Mouse (Mus musculus) kidney, embryonic 16.5 days (tissue): ENCODE results near the gene Ahsg. TPM values are rescaled to one million over a fixed set of nuclear protein-coding genes. Genes with fewer than 3 reads are reported as not detected.

Experiments used
- ATAC-seq: fragments of 200-750 bp; cut with Nextera tagmentation; 2 replicates; pipeline ENCODE4 v1.8.0; 2017; ENCODE audit warnings: moderate TSS enrichment; ENCODE audit not compliant: low FRiP score, low TSS enrichment
- H3K27ac ChIP-seq: fragments of 300-500 bp; sonication (generic); 2 replicates; pipeline ENCODE4 v1.5.1; 2014; ENCODE audit warnings: low read length
- H3K27me3 ChIP-seq: fragments of 300-500 bp; sonication (generic); 2 replicates; pipeline ENCODE4 v1.6.1; 2014; ENCODE audit warnings: low read length, control low read depth, mixed read lengths; ENCODE audit not compliant: insufficient read depth
- H3K36me3 ChIP-seq: fragments of 300-500 bp; sonication (generic); 2 replicates; pipeline ENCODE4 v1.6.1; 2014; ENCODE audit warnings: low read length, control low read depth, mixed read lengths; ENCODE audit not compliant: insufficient read depth
- H3K4me1 ChIP-seq: fragments of 300-500 bp; sonication (generic); 2 replicates; pipeline ENCODE4 v1.6.1; 2014; ENCODE audit warnings: low read length, control low read depth, mixed read lengths; ENCODE audit not compliant: insufficient read depth
- H3K4me2 ChIP-seq: fragments of 300-500 bp; sonication (generic); replicated peaks from 2 replicates; pipeline ENCODE4 v1.6.1; 2014; ENCODE audit warnings: low read depth, low read length
- H3K4me3 ChIP-seq: fragments of 300-500 bp; sonication (generic); 2 replicates; pipeline ENCODE4 v1.5.1; 2014; ENCODE audit warnings: mild to moderate bottlenecking, low read length
- H3K9ac ChIP-seq: fragments of 300-500 bp; sonication (generic); replicated peaks from 2 replicates; pipeline ENCODE4 v1.6.1; 2014; ENCODE audit warnings: low read length
- H3K9me3 ChIP-seq: fragments of 300-500 bp; sonication (generic); 2 replicates; pipeline ENCODE4 v1.6.1; 2016; ENCODE audit warnings: low read length, control low read depth
- WGBS: fragments of 180-500 bp; shearing (Covaris S2); extraction: QIAGEN DNeasy Blood & Tissue Kit; methylation state at CpG from one replicate; pipeline ENCODE4 v1.1.7; 2014; 5-methylcytosine and 5-hydroxymethylcytosine counted together
- polyA plus RNA-seq: library from polyadenylated mRNA; unstranded; fragments of >200 nt; fragmentation: Nextera tagmentation; extraction: Ambion mirVana; gene quantifications from 2 replicates; pipeline ENCODE4 v1.2.1, GENCODE M21; 2015

Ahsg gene
- polyA plus RNA-seq, 1 experiment from 2014 or later = 12.6 TPM

DNA sequence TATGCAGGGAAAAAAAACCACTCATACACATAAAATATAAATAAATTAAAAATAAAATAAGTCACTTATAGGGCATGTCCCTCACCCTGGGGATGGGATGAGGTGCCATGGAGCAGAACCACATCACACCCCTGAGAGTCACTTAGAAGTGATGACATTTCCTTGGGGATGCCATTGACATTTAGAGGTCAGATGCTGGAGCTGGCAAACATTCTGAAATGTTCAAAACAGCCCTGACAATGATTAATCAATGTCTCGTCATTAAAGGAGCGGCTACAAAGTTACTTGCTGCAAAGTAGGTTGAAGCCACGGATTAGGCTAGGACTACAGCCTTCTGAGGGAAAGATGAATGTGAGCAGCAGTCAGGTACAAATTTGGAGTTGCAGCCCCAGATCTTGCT, 10.2 kb downstream of the Ahsg start:
- Histone ChIP-seq H3K27ac (no peak overlapping the region), H3K4me2 (no peak overlapping the region), H3K27me3 (no peaks in the 10 kb centered on the region), H3K9ac (no peak overlapping the region), H3K9me3 (no peaks in the 10 kb centered on the region), H3K36me3 (no peaks in the 10 kb centered on the region), H3K4me3 (no peak overlapping the region), H3K4me1 (no peaks in the 10 kb centered on the region)
- 63% methylated on average over 3 of the region's 3 CpGs for WGBS
- no peak for ATAC-seq

- WGBS = 93% methylated on average over 6 of the region's 6 CpGs
These were observed 18.2 kb downstream of the Ahsg start for GRCm38 (mm10) chr16:22909290-22909689.

DNA sequence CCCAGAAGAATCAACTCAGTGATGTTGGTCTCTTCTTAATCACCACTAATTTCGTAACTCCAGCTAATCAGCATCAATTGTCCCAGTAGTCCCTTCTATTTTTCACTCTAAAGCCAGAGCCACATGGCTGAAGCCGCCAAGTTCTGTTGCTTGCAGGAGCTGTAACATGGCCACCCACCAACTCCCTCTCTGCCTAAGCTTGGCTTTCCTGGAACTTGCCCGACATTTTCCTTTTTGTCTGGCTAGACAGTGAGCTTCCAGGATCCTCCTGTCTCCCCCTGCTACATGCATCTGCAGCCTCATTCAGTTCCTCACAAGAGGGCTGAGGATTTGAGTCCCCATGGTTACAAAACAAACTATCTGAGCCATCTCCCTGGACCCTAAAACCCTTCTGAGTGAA, 20.9 kb downstream of the Ahsg start:
- no peak overlapping the region for H3K4me3 ChIP-seq
- H3K4me1 ChIP-seq = no peaks in the 10 kb centered on the region
- H3K36me3 ChIP-seq = no peaks in the 10 kb centered on the region
- ATAC-seq = no peak
- H3K4me2 ChIP-seq = no peak overlapping the region
- no peaks in the 10 kb centered on the region for H3K27me3 ChIP-seq
- no peaks in the 10 kb centered on the region for H3K9me3 ChIP-seq
- 80% methylated on average over 3 of the region's 3 CpGs for WGBS
- no peak overlapping the region for H3K9ac ChIP-seq
- no peak overlapping the region for H3K27ac ChIP-seq

More at GRCm38 (mm10) chr16:22909290-22909689, 18.2 kb downstream of the Ahsg start:
- Histone ChIP-seq H3K9ac (no peak overlapping the region), H3K4me3 (no peak overlapping the region), H3K4me1 (no peaks in the 10 kb centered on the region), H3K27me3 (no peaks in the 10 kb centered on the region), H3K36me3 (no peaks in the 10 kb centered on the region), H3K27ac (no peak overlapping the region), H3K4me2 (no peak overlapping the region), H3K9me3 (no peaks in the 10 kb centered on the region)
- ATAC-seq = no peak

- Histone ChIP-seq H3K9ac (no peak overlapping the region), H3K27me3 (no peaks in the 10 kb centered on the region), H3K36me3 (no peaks in the 10 kb centered on the region), H3K27ac (no peak overlapping the region), H3K9me3 (no peaks in the 10 kb centered on the region), H3K4me1 (no peaks in the 10 kb centered on the region), H3K4me2 (no peak overlapping the region), H3K4me3 (no peak overlapping the region)
- WGBS = 89% methylated on average over 6 of the region's 6 CpGs
- ATAC-seq = no peak
These were observed 21.8 kb downstream of the Ahsg start for GRCm38 (mm10) chr16:22912886-22913285.

- Histone ChIP-seq H3K36me3 (no peaks in the 10 kb centered on the region), H3K27me3 (no peaks in the 10 kb centered on the region), H3K4me3 (no peak overlapping the region), H3K4me1 (no peaks in the 10 kb centered on the region), H3K9me3 (no peaks in the 10 kb centered on the region), H3K9ac (no peak overlapping the region), H3K4me2 (no peak overlapping the region), H3K27ac (no peak overlapping the region)
- no peak for ATAC-seq
These were observed 23.2 kb downstream of the Ahsg start for GRCm38 (mm10) chr16:22914276-22914675.

GRCm38 (mm10) chr16:22918034-22918433, 27.0 kb downstream of the Ahsg start, which contains the start of gene Fetub:
TSS of gene Fetub (plus strand) at chr16:22918334.
- peaks cover 4% of the 10 kb centered on the region; the same call in 1 of the 2 replicates for H3K4me1 ChIP-seq
- no peak within 1 kb of the TSS for H3K9ac ChIP-seq
- H3K27me3 ChIP-seq = no peaks in the 10 kb centered on the region
- no peak for ATAC-seq
- 93% methylated on average over 5 of the region's 5 CpGs for WGBS
- no peak within 1 kb of the TSS for H3K27ac ChIP-seq
- H3K9me3 ChIP-seq = no peaks in the 10 kb centered on the region
- no peak within 1 kb of the TSS for H3K4me2 ChIP-seq
- H3K4me3 ChIP-seq = no peak within 1 kb of the TSS
- H3K36me3 ChIP-seq = no peaks in the 10 kb centered on the region

GRCm38 (mm10) chr16:22918664-22919312, 27.7 kb downstream of the Ahsg start:
- Histone ChIP-seq H3K36me3 (no peaks in the 10 kb centered on the region), H3K4me1 (peaks cover 4% of the 10 kb centered on the region; the same call in 1 of the 2 replicates), H3K4me3 (no peak overlapping the region), H3K27ac (no peak overlapping the region), H3K4me2 (no peak overlapping the region), H3K9me3 (no peaks in the 10 kb centered on the region), H3K27me3 (no peaks in the 10 kb centered on the region), H3K9ac (no peak overlapping the region)
- no peak for ATAC-seq
- 72% methylated on average over 15 of the region's 15 CpGs for WGBS

- H3K4me2 ChIP-seq = no peak overlapping the region
- no peaks in the 10 kb centered on the region for H3K27me3 ChIP-seq
- H3K4me3 ChIP-seq = no peak overlapping the region
- no peak overlapping the region for H3K9ac ChIP-seq
- H3K9me3 ChIP-seq = no peaks in the 10 kb centered on the region
- H3K36me3 ChIP-seq = no peaks in the 10 kb centered on the region
- peaks cover 4% of the 10 kb centered on the region; the same call in 1 of the 2 replicates for H3K4me1 ChIP-seq
- H3K27ac ChIP-seq = no peak overlapping the region
- ATAC-seq = peak; percentile 54
- 53% methylated on average over 18 of the region's 18 CpGs for WGBS
These were observed 29.1 kb downstream of the Ahsg start for GRCm38 (mm10) chr16:22919971-22920854.

DNA sequence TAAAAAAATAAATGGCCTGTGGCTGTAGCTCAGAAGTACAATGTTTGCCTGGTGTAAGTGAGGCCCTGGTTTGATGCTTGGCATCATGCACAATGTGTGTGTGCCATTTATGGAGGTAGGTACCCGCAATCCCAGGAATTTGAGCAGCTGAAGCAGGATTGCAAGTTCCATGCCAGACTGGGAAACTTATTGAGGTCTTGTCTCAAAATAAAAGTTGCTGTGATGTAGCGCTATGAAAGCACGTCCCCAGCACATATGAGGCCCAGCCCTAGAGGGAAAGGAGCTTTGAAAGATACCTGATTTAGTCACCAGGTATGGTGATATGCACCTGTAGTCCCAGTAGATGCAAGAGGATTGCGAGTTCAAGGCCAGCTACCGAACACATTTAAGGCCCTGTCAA, 30.7 kb downstream of the Ahsg start:
- 95% methylated on average over 5 of the region's 5 CpGs for WGBS
- Histone ChIP-seq H3K9me3 (no peaks in the 10 kb centered on the region), H3K9ac (no peak overlapping the region), H3K27ac (no peak overlapping the region), H3K4me3 (no peak overlapping the region), H3K4me1 (peaks cover 4% of the 10 kb centered on the region; the same call in 1 of the 2 replicates), H3K4me2 (no peak overlapping the region), H3K27me3 (no peaks in the 10 kb centered on the region), H3K36me3 (no peaks in the 10 kb centered on the region)
- ATAC-seq = no peak

- 62% methylated on average over 4 of the region's 4 CpGs for whole genome bisulfite sequencing
These were observed 31.4 kb downstream of the Ahsg start for GRCm38 (mm10) chr16:22922433-22922832.

More at GRCm38 (mm10) chr16:22922433-22922832, 31.4 kb downstream of the Ahsg start:
- Histone ChIP-seq H3K9ac (no peak overlapping the region), H3K27me3 (no peaks in the 10 kb centered on the region), H3K36me3 (no peaks in the 10 kb centered on the region), H3K9me3 (no peaks in the 10 kb centered on the region), H3K27ac (no peak overlapping the region), H3K4me3 (no peak overlapping the region), H3K4me2 (no peak overlapping the region), H3K4me1 (peaks cover 4% of the 10 kb centered on the region; the same call in 1 of the 2 replicates)
- no peak for ATAC-seq
